Mouse (Mus musculus) heart, adult 2 months (tissue): ENCODE measurements around the gene Mfsd5.

Experiments
- CTCF ChIP-seq: fragments of 200-600 bp; IDR thresholded peaks from 2 replicates; pipeline ENCODE4 v1.8.1; 2022; ENCODE audit warnings: antibody characterized with exemption, mild to moderate bottlenecking, moderate library complexity
- POLR2A ChIP-seq: fragments of 200-500 bp; IDR thresholded peaks from 2 replicates; pipeline ENCODE4 v1.6.1; 2011; ENCODE audit warnings: mild to moderate bottlenecking, low read depth, low read length, control low read depth; ENCODE audit not compliant: insufficient read depth

DNA sequence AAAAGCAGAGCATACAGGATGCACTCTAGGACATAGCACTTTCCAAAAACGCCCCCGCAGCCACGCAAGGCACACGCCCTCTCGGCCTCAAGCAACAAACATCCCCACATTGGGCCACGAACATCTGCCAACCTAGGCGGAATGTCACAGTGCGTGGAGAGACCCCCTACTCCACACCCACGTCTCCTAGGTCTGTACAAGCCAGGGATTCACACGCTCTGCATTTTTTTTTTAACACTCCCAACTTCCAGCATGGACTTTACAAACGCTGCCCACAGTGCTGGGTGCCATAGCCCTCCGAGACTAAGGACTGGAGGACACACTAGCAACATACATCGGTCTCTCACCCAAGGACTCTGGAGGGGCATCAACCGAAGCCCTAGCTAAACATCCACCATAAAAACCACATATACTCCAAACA, 33.8 kb upstream of the Mfsd5 start:
- TF ChIP-seq POLR2A, result peak; percentile 80
- TF ChIP-seq CTCF, result no peak
